Mouse (Mus musculus): ENCODE data around the gene St6galnac5. TPM values are rescaled to one million over a fixed set of nuclear protein-coding genes. Genes with fewer than 3 reads are reported as not detected.

Gene St6galnac5
- polyA plus RNA-seq, 1 experiment from 2014 or later, result 0.96 TPM

- Histone ChIP-seq H3K4me2 (ENCODE audit: low read depth, severe bottlenecking) (no peak overlapping the region), H3K27me3 (ENCODE audit: control insufficient read depth, insufficient read depth, low read length) (no peaks in the 10 kb centered on the region), H3K9me3 (ENCODE audit: control insufficient read depth, low read length) (no peaks in the 10 kb centered on the region), H3K4me3 (ENCODE audit: low read depth, low read length) (no peak overlapping the region), H3K36me3 (ENCODE audit: control insufficient read depth, insufficient read depth, low read length) (no peaks in the 10 kb centered on the region), H3K4me1 (ENCODE audit: control insufficient read depth, insufficient read depth, low read length) (no peaks in the 10 kb centered on the region), H3K27ac (replicated peaks; ENCODE audit: low read depth, low read length) (no peak overlapping the region), H3K9ac (ENCODE audit: low read length) (no peak overlapping the region)
- WGBS, result 91% methylated on average over 10 of the region's 10 CpGs
- DNase-seq (ENCODE audit: low spot score) (no peak), ATAC-seq (ENCODE audit: insufficient number of reproducible peaks, low FRiP score, low TSS enrichment, low read depth) (no peak)
Measured at GRCm38 (mm10) chr3:152905026-152905425, 77.0 kb downstream of the St6galnac5 start.

GRCm38 (mm10) chr3:152898906-152899305 is 83.1 kb downstream of the St6galnac5 start:
- no peak overlapping the region for H3K4me2 ChIP-seq (ENCODE audit: low read depth, severe bottlenecking)
- whole genome bisulfite sequencing, result 92% methylated on average over 9 of the region's 9 CpGs
- no peak for DNase-seq (ENCODE audit: low spot score)
- no peak overlapping the region for H3K4me3 ChIP-seq (ENCODE audit: low read depth, low read length)
- H3K4me1 ChIP-seq (ENCODE audit: control insufficient read depth, insufficient read depth, low read length), result no peaks in the 10 kb centered on the region
- no peak for ATAC-seq (ENCODE audit: insufficient number of reproducible peaks, low FRiP score, low TSS enrichment, low read depth)
- no peaks in the 10 kb centered on the region for H3K27me3 ChIP-seq (ENCODE audit: control insufficient read depth, insufficient read depth, low read length)
- no peaks in the 10 kb centered on the region for H3K9me3 ChIP-seq (ENCODE audit: control insufficient read depth, low read length)
- no peak overlapping the region for H3K9ac ChIP-seq (ENCODE audit: low read length)
- H3K27ac ChIP-seq (replicated peaks; ENCODE audit: low read depth, low read length), result no peak overlapping the region
- no peaks in the 10 kb centered on the region for H3K36me3 ChIP-seq (ENCODE audit: control insufficient read depth, insufficient read depth, low read length)

- H3K9ac ChIP-seq (ENCODE audit: low read length), result no peak overlapping the region
- 81% methylated on average over 5 of the region's 5 CpGs for WGBS
- ATAC-seq (ENCODE audit: insufficient number of reproducible peaks, low FRiP score, low TSS enrichment, low read depth), result no peak
Measured at GRCm38 (mm10) chr3:152897196-152897595, 84.8 kb downstream of the St6galnac5 start.

DNA sequence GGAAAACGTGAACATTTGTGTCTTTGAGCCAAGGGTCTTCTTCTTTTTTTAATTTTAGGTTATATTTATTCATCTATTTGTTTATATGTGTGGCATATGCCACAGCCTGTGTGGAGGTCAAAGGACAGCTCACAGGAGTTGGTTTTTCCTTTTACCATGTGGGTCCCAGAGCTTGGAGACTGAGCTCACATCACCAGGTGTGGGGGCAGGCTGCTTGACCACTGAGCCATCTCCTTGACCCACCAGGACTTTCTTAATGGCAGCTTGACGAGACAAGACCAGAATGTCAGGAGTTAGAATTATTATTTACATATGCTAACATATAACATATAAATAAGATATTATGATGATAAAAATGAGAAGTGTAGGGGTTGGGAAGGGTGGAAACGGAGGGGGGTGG is 85.9 kb downstream of the St6galnac5 start:
- Histone ChIP-seq H3K4me3 (ENCODE audit: low read depth, low read length) (no peak overlapping the region), H3K36me3 (ENCODE audit: control insufficient read depth, insufficient read depth, low read length) (no peaks in the 10 kb centered on the region), H3K4me2 (ENCODE audit: low read depth, severe bottlenecking) (no peak overlapping the region), H3K9ac (ENCODE audit: low read length) (no peak overlapping the region), H3K4me1 (ENCODE audit: control insufficient read depth, insufficient read depth, low read length) (no peaks in the 10 kb centered on the region), H3K9me3 (ENCODE audit: control insufficient read depth, low read length) (no peaks in the 10 kb centered on the region), H3K27ac (replicated peaks; ENCODE audit: low read depth, low read length) (no peak overlapping the region), H3K27me3 (ENCODE audit: control insufficient read depth, insufficient read depth, low read length) (no peaks in the 10 kb centered on the region)
- DNase-seq (ENCODE audit: low spot score), result no peak
- no peak for ATAC-seq (ENCODE audit: insufficient number of reproducible peaks, low FRiP score, low TSS enrichment, low read depth)
- WGBS, result 78% methylated on average over 3 of the region's 3 CpGs

More at GRCm38 (mm10) chr3:152897196-152897595, 84.8 kb downstream of the St6galnac5 start:
- Histone ChIP-seq H3K36me3 (ENCODE audit: control insufficient read depth, insufficient read depth, low read length) (no peaks in the 10 kb centered on the region), H3K9me3 (ENCODE audit: control insufficient read depth, low read length) (no peaks in the 10 kb centered on the region), H3K27me3 (ENCODE audit: control insufficient read depth, insufficient read depth, low read length) (no peaks in the 10 kb centered on the region), H3K4me3 (ENCODE audit: low read depth, low read length) (no peak overlapping the region), H3K27ac (replicated peaks; ENCODE audit: low read depth, low read length) (no peak overlapping the region), H3K4me1 (ENCODE audit: control insufficient read depth, insufficient read depth, low read length) (no peaks in the 10 kb centered on the region), H3K4me2 (ENCODE audit: low read depth, severe bottlenecking) (no peak overlapping the region)
- no peak for DNase-seq (ENCODE audit: low spot score)

DNA sequence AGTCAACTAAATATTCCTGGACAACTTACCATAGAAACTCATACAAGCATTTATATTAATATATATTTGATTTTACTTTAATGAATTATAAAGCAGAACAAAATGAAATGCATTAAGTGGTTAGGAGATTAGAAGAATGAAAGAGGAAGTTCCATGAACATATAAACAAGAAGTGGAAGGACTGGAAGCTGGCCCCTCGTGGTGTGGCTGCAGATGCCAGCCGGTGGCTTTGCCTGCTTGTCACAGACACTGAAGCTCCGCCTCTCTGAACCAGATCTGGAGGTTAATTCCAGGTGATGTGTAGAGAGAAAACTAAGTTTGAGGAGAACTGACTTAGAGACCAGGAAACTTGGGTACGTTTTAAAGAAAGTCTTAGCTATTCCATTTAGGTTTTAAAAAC is 87.1 kb downstream of the St6galnac5 start:
- no peak overlapping the region for H3K9ac ChIP-seq (ENCODE audit: low read length)
- H3K9me3 ChIP-seq (ENCODE audit: control insufficient read depth, low read length), result no peaks in the 10 kb centered on the region
- H3K36me3 ChIP-seq (ENCODE audit: control insufficient read depth, insufficient read depth, low read length), result no peaks in the 10 kb centered on the region
- WGBS, result 63% methylated on average over 4 of the region's 4 CpGs
- H3K4me3 ChIP-seq (ENCODE audit: low read depth, low read length), result no peak overlapping the region
- H3K27me3 ChIP-seq (ENCODE audit: control insufficient read depth, insufficient read depth, low read length), result no peaks in the 10 kb centered on the region
- no peak overlapping the region for H3K27ac ChIP-seq (replicated peaks; ENCODE audit: low read depth, low read length)
- DNase-seq (ENCODE audit: low spot score) (no peak), ATAC-seq (ENCODE audit: insufficient number of reproducible peaks, low FRiP score, low TSS enrichment, low read depth) (no peak)
- H3K4me1 ChIP-seq (ENCODE audit: control insufficient read depth, insufficient read depth, low read length), result no peaks in the 10 kb centered on the region
- no peak overlapping the region for H3K4me2 ChIP-seq (ENCODE audit: low read depth, severe bottlenecking)

DNA sequence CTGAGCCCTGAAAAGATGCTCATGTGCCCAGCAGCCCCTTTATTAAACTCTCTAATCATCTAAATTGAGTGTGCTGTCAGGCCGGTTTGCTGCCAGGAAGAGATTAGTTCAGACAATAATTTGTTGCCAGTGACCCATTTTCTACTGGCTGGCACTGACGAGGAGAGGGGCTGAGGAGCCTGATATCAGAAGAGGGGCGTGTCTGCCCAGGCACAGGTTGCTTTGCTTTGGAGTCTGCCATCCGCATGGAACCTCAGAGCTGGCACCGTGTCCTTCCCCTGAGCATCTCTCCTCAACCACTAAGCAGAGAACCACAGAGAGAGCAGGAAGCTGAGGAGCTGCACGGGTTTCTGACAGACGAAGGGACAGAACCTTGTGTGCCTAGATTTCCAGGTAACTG is 93.9 kb downstream of the St6galnac5 start:
- Histone ChIP-seq H3K27ac (replicated peaks; ENCODE audit: low read depth, low read length) (no peak overlapping the region), H3K36me3 (ENCODE audit: control insufficient read depth, insufficient read depth, low read length) (no peaks in the 10 kb centered on the region), H3K4me2 (ENCODE audit: low read depth, severe bottlenecking) (no peak overlapping the region), H3K27me3 (ENCODE audit: control insufficient read depth, insufficient read depth, low read length) (no peaks in the 10 kb centered on the region), H3K4me1 (ENCODE audit: control insufficient read depth, insufficient read depth, low read length) (no peaks in the 10 kb centered on the region), H3K4me3 (ENCODE audit: low read depth, low read length) (no peak overlapping the region), H3K9ac (ENCODE audit: low read length) (no peak overlapping the region), H3K9me3 (ENCODE audit: control insufficient read depth, low read length) (no peaks in the 10 kb centered on the region)
- ATAC-seq (ENCODE audit: insufficient number of reproducible peaks, low FRiP score, low TSS enrichment, low read depth) (no peak), DNase-seq (ENCODE audit: low spot score) (no peak)
- 76% methylated on average over 7 of the region's 7 CpGs for WGBS

GRCm38 (mm10) chr3:152886749-152887148 is 95.3 kb downstream of the St6galnac5 start:
- H3K4me2 ChIP-seq (ENCODE audit: low read depth, severe bottlenecking), result no peak overlapping the region
- DNase-seq (ENCODE audit: low spot score) (no peak), ATAC-seq (ENCODE audit: insufficient number of reproducible peaks, low FRiP score, low TSS enrichment, low read depth) (no peak)
- H3K4me1 ChIP-seq (ENCODE audit: control insufficient read depth, insufficient read depth, low read length), result no peaks in the 10 kb centered on the region
- no peaks in the 10 kb centered on the region for H3K9me3 ChIP-seq (ENCODE audit: control insufficient read depth, low read length)
- H3K27me3 ChIP-seq (ENCODE audit: control insufficient read depth, insufficient read depth, low read length), result no peaks in the 10 kb centered on the region
- H3K9ac ChIP-seq (ENCODE audit: low read length), result no peak overlapping the region
- no peak overlapping the region for H3K27ac ChIP-seq (replicated peaks; ENCODE audit: low read depth, low read length)
- no peaks in the 10 kb centered on the region for H3K36me3 ChIP-seq (ENCODE audit: control insufficient read depth, insufficient read depth, low read length)
- no peak overlapping the region for H3K4me3 ChIP-seq (ENCODE audit: low read depth, low read length)

DNA sequence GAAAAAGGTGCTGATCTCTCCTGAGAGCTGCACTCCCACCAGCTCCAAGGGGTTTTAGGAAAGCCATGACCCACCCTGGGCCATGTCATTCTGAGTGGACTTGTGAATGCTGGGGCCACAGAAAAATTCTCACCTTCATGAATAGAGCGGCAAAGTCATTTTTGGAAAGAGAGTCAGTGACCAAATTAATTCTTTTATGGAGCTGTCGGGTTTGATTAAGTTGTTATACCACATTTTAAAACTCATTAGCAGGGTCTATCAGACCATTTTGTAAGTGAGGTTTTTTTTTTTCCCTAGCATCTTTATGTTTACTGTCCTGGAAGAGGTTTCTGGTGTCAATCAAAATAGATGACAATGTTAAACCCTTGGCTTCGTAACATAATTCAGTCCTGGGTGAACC is 98.5 kb downstream of the St6galnac5 start:
- Histone ChIP-seq H3K9ac (ENCODE audit: low read length) (no peak overlapping the region), H3K36me3 (ENCODE audit: control insufficient read depth, insufficient read depth, low read length) (no peaks in the 10 kb centered on the region), H3K4me2 (ENCODE audit: low read depth, severe bottlenecking) (no peak overlapping the region), H3K4me3 (ENCODE audit: low read depth, low read length) (no peak overlapping the region), H3K4me1 (ENCODE audit: control insufficient read depth, insufficient read depth, low read length) (no peaks in the 10 kb centered on the region), H3K9me3 (ENCODE audit: control insufficient read depth, low read length) (no peaks in the 10 kb centered on the region), H3K27me3 (ENCODE audit: control insufficient read depth, insufficient read depth, low read length) (no peaks in the 10 kb centered on the region), H3K27ac (replicated peaks; ENCODE audit: low read depth, low read length) (no peak overlapping the region)
- 83% methylated on average over 3 of the region's 3 CpGs for WGBS
- ATAC-seq (ENCODE audit: insufficient number of reproducible peaks, low FRiP score, low TSS enrichment, low read depth), result no peak
- no peak for DNase-seq (ENCODE audit: low spot score)

- Histone ChIP-seq H3K9ac (ENCODE audit: low read length) (no peak overlapping the region), H3K4me1 (ENCODE audit: control insufficient read depth, insufficient read depth, low read length) (no peaks in the 10 kb centered on the region), H3K27ac (replicated peaks; ENCODE audit: low read depth, low read length) (no peak overlapping the region), H3K36me3 (ENCODE audit: control insufficient read depth, insufficient read depth, low read length) (no peaks in the 10 kb centered on the region), H3K4me3 (ENCODE audit: low read depth, low read length) (no peak overlapping the region), H3K27me3 (ENCODE audit: control insufficient read depth, insufficient read depth, low read length) (no peaks in the 10 kb centered on the region), H3K9me3 (ENCODE audit: control insufficient read depth, low read length) (no peaks in the 10 kb centered on the region), H3K4me2 (ENCODE audit: low read depth, severe bottlenecking) (no peak overlapping the region)
- WGBS, result 73% methylated on average over 4 of the region's 4 CpGs
- no peak for DNase-seq (ENCODE audit: low spot score)
- ATAC-seq (ENCODE audit: insufficient number of reproducible peaks, low FRiP score, low TSS enrichment, low read depth), result no peak
Measured at GRCm38 (mm10) chr3:152881706-152882105, 100.3 kb downstream of the St6galnac5 start.

Measured in limb, embryonic 11.5 days (tissue).